Mouse (Mus musculus) embryonic facial prominence, embryonic 14.5 days (tissue): ENCODE measurements around the gene Fam69a. TPM values are rescaled to one million over a fixed set of nuclear protein-coding genes. Genes with fewer than 3 reads are reported as not detected.

Source experiments
- ATAC-seq: fragments of 200-750 bp; cut with Nextera tagmentation; 2 replicates; pipeline ENCODE4 v1.8.0; 2017; ENCODE audit warnings: low read depth, moderate number of reproducible peaks, moderate TSS enrichment
- DNase-seq: peaks from one replicate; pipeline ENCODE4 v3.0.0-alpha.2; 2015; ENCODE audit warnings: low spot score
- H3K27ac ChIP-seq: fragments of 300-500 bp; sonication (generic); replicated peaks from 2 replicates; pipeline ENCODE4 v1.5.1; 2014; ENCODE audit warnings: low read depth, mild to moderate bottlenecking, low read length, moderate library complexity
- H3K27me3 ChIP-seq: fragments of 300-500 bp; sonication (generic); replicated peaks from 2 replicates; pipeline ENCODE4 v1.6.1; 2014; ENCODE audit warnings: low read length; ENCODE audit not compliant: control insufficient read depth, insufficient read depth
- H3K36me3 ChIP-seq: fragments of 300-500 bp; sonication (generic); 2 replicates; pipeline ENCODE4 v1.6.1; 2014; ENCODE audit warnings: low read length, mixed read lengths; ENCODE audit not compliant: control insufficient read depth, insufficient read depth
- H3K4me1 ChIP-seq: fragments of 300-500 bp; sonication (generic); 2 replicates; pipeline ENCODE4 v1.6.1; 2014; ENCODE audit warnings: antibody characterized with exemption, low read length; ENCODE audit not compliant: control insufficient read depth, insufficient read depth
- H3K4me2 ChIP-seq: fragments of 300-500 bp; sonication (generic); 2 replicates; pipeline ENCODE4 v1.6.1; 2014; ENCODE audit warnings: low read depth, mild to moderate bottlenecking, low read length, moderate library complexity, mixed read lengths
- H3K4me3 ChIP-seq: fragments of 300-500 bp; sonication (generic); 2 replicates; pipeline ENCODE4 v1.5.1; 2014; ENCODE audit warnings: low read depth, mild to moderate bottlenecking, low read length
- H3K9ac ChIP-seq: fragments of 300-500 bp; sonication (generic); 2 replicates; pipeline ENCODE4 v1.6.1; 2014; ENCODE audit warnings: low read depth, mild to moderate bottlenecking, low read length, moderate library complexity, mixed read lengths
- H3K9me3 ChIP-seq: fragments of 300-500 bp; sonication (generic); 2 replicates; pipeline ENCODE4 v1.6.1; 2016; ENCODE audit warnings: low read length; ENCODE audit not compliant: control insufficient read depth
- WGBS: fragments of 180-500 bp; shearing (Covaris S2); extraction: QIAGEN DNeasy Blood & Tissue Kit; methylation state at CpG from one replicate; pipeline ENCODE4 v1.1.7; 2014; 5-methylcytosine and 5-hydroxymethylcytosine counted together
- polyA plus RNA-seq: library from polyadenylated mRNA; unstranded; fragments of >200 nt; fragmentation: Nextera tagmentation; extraction: Ambion mirVana; gene quantifications from 2 replicates; pipeline ENCODE4 v1.2.1, GENCODE M21; 2014

The Fam69a gene
- polyA plus RNA-seq, 1 experiment from 2014 or later, result 33.0 TPM

- Histone ChIP-seq H3K4me1 (peaks cover 9% of the 10 kb centered on the region), H3K27ac (no peak overlapping the region), H3K4me2 (no peak overlapping the region), H3K36me3 (no peaks in the 10 kb centered on the region), H3K4me3 (no peak overlapping the region), H3K9ac (no peak overlapping the region), H3K9me3 (no peaks in the 10 kb centered on the region), H3K27me3 (no peaks in the 10 kb centered on the region)
- 79% methylated on average over 2 of the region's 2 CpGs for WGBS
- DNase-seq, result no peak
- no peak for ATAC-seq
Observed at GRCm38 (mm10) chr5:107964031-107964758, 22.7 kb downstream of the Fam69a start.

GRCm38 (mm10) chr5:107961438-107962251, 25.2 kb downstream of the Fam69a start:
- Histone ChIP-seq H3K4me1 (peaks cover 9% of the 10 kb centered on the region), H3K27me3 (no peaks in the 10 kb centered on the region), H3K9ac (no peak overlapping the region), H3K9me3 (no peaks in the 10 kb centered on the region), H3K4me2 (peak overlapping the region; percentile 2), H3K27ac (no peak overlapping the region), H3K36me3 (no peaks in the 10 kb centered on the region), H3K4me3 (no peak overlapping the region)
- DNase-seq, result peak; percentile 72
- ATAC-seq, result peak; percentile 37; the same call in 1 of the 2 replicates
- 46% methylated on average over 16 of the region's 16 CpGs for WGBS

GRCm38 (mm10) chr5:107960532-107961202, 26.2 kb downstream of the Fam69a start:
- Histone ChIP-seq H3K4me2 (0 out of 2 replicates have a peak overlapping the region, but pooled peaks have one; percentile 7), H3K9me3 (no peaks in the 10 kb centered on the region), H3K36me3 (no peaks in the 10 kb centered on the region), H3K27ac (no peak overlapping the region), H3K9ac (no peak overlapping the region), H3K27me3 (no peaks in the 10 kb centered on the region), H3K4me3 (no peak overlapping the region), H3K4me1 (peaks cover 9% of the 10 kb centered on the region)
- 72% methylated on average over 14 of the region's 14 CpGs for WGBS
- no peak for ATAC-seq
- no peak for DNase-seq

- WGBS, result 86% methylated on average over 8 of the region's 8 CpGs
- H3K9ac ChIP-seq, result no peak overlapping the region
- no peak for ATAC-seq
Observed at GRCm38 (mm10) chr5:107959624-107960300, 27.1 kb downstream of the Fam69a start.

GRCm38 (mm10) chr5:107950643-107951042, 36.2 kb downstream of the Fam69a start:
- Histone ChIP-seq H3K27me3 (no peaks in the 10 kb centered on the region), H3K4me2 (no peak overlapping the region), H3K4me3 (no peak overlapping the region), H3K36me3 (no peaks in the 10 kb centered on the region), H3K9me3 (no peaks in the 10 kb centered on the region), H3K27ac (no peak overlapping the region), H3K9ac (no peak overlapping the region), H3K4me1 (peaks cover 8% of the 10 kb centered on the region; the same call in 1 of the 2 replicates)
- WGBS, result 77% methylated on average over 5 of the region's 5 CpGs
- DNase-seq (no peak), ATAC-seq (no peak)

More at GRCm38 (mm10) chr5:107959624-107960300, 27.1 kb downstream of the Fam69a start:
- no peak overlapping the region for H3K4me3 ChIP-seq
- no peaks in the 10 kb centered on the region for H3K27me3 ChIP-seq
- no peak overlapping the region for H3K4me2 ChIP-seq
- H3K27ac ChIP-seq, result no peak overlapping the region
- no peaks in the 10 kb centered on the region for H3K9me3 ChIP-seq
- H3K4me1 ChIP-seq, result peaks cover 9% of the 10 kb centered on the region
- DNase-seq, result no peak
- H3K36me3 ChIP-seq, result no peaks in the 10 kb centered on the region

GRCm38 (mm10) chr5:107949607-107950006, 37.3 kb downstream of the Fam69a start:
- H3K9ac ChIP-seq, result no peak overlapping the region
- H3K9me3 ChIP-seq, result no peaks in the 10 kb centered on the region
- H3K4me1 ChIP-seq, result peaks cover 8% of the 10 kb centered on the region; the same call in 1 of the 2 replicates
- WGBS, result 90% methylated on average over 3 of the region's 3 CpGs
- H3K4me3 ChIP-seq, result no peak overlapping the region
- no peak overlapping the region for H3K4me2 ChIP-seq
- no peak for DNase-seq
- H3K27me3 ChIP-seq, result no peaks in the 10 kb centered on the region
- ATAC-seq, result no peak
- H3K36me3 ChIP-seq, result no peaks in the 10 kb centered on the region
- no peak overlapping the region for H3K27ac ChIP-seq

- no peak for ATAC-seq
- no peak for DNase-seq
- Histone ChIP-seq H3K4me2 (no peak overlapping the region), H3K27ac (no peak overlapping the region), H3K4me3 (no peak overlapping the region), H3K9me3 (no peaks in the 10 kb centered on the region), H3K27me3 (no peaks in the 10 kb centered on the region), H3K4me1 (peaks cover 8% of the 10 kb centered on the region; the same call in 1 of the 2 replicates), H3K36me3 (no peaks in the 10 kb centered on the region), H3K9ac (no peak overlapping the region)
- WGBS, result 88% methylated on average over 1 of the region's 1 CpGs
Observed at GRCm38 (mm10) chr5:107948899-107949298, 38.0 kb downstream of the Fam69a start.

GRCm38 (mm10) chr5:107947548-107947947, 39.3 kb downstream of the Fam69a start:
- DNase-seq, result peak; percentile 94
- Histone ChIP-seq H3K9ac (no peak overlapping the region), H3K4me2 (no peak overlapping the region), H3K4me1 (peaks cover 8% of the 10 kb centered on the region; the same call in 1 of the 2 replicates), H3K27ac (peak overlapping the region; percentile 54), H3K4me3 (no peak overlapping the region), H3K27me3 (no peaks in the 10 kb centered on the region), H3K9me3 (no peaks in the 10 kb centered on the region), H3K36me3 (no peaks in the 10 kb centered on the region)
- ATAC-seq, result peak; percentile 80; the same call in 1 of the 2 replicates
- 40% methylated on average over 2 of the region's 2 CpGs for WGBS
